Mouse (Mus musculus): ENCODE measurements around the gene Nlrp3. TPM values are rescaled to one million over a fixed set of nuclear protein-coding genes. Genes with fewer than 3 reads are reported as not detected.

The Nlrp3 gene
- 0.80 and 0.91 TPM in 2 replicates for polyA plus RNA-seq (2015; fragmentation: Nextera tagmentation; extraction: Ambion mirVana)

DNA sequence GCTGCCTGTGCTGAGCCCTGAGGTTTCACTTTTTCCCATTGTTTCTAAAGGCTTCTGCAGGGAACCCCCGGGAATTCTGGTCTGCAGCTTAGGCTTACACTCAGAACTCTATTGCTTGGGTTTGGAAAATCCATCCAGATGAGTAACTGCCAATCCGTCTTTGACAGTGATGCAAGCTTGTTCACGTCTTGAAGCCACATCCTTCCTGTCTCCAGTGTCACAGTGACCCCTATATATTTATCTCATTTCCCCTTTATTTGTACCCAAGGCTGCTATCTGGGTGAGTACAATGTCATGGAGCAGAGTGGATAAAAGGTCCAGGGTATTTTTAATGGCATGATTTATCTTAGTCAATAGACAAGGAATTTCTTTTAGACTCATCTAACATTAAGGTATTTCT lies at the start of gene Nlrp3:
Gene Nlrp3 (plus strand): TSS at position 245 of the 400 bp plus-strand sequence.
- no peaks in the 10 kb centered on the region for H3K27me3 ChIP-seq (ENCODE audit: insufficient read depth, low read length)
- no peaks in the 10 kb centered on the region for H3K36me3 ChIP-seq (replicated peaks; ENCODE audit: insufficient read depth, low read length)
- peaks cover 16% of the 10 kb centered on the region for H3K4me1 ChIP-seq (ENCODE audit: insufficient read depth)
- DNase-seq = no peak
- H3K27ac ChIP-seq (ENCODE audit: low read depth) = peak within 1 kb of the TSS; percentile 60
- WGBS (ENCODE audit: insufficient replicate concordance) = 25% methylated on average over 3 of the region's 3 CpGs
- no peak within 1 kb of the TSS for H3K4me3 ChIP-seq (ENCODE audit: low read depth, low read length)
- peak within 1 kb of the TSS; percentile 22; the same call in 1 of the 2 replicates for H3K4me2 ChIP-seq (ENCODE audit: low read depth, low read length)
- no peak for TF ChIP-seq CTCF (IDR thresholded peaks at IDR 0.05; ENCODE audit: low read depth)
- TF ChIP-seq EP300 (IDR thresholded peaks at IDR 0.05; ENCODE audit: low read depth) = 0 out of 2 replicates have a peak, but pooled peaks have one; percentile 24
- ATAC-seq = no peak
- no peak within 1 kb of the TSS for H3K9ac ChIP-seq (replicated peaks)
- H3K9me3 ChIP-seq (ENCODE audit: low read length) = no peaks in the 10 kb centered on the region

DNA sequence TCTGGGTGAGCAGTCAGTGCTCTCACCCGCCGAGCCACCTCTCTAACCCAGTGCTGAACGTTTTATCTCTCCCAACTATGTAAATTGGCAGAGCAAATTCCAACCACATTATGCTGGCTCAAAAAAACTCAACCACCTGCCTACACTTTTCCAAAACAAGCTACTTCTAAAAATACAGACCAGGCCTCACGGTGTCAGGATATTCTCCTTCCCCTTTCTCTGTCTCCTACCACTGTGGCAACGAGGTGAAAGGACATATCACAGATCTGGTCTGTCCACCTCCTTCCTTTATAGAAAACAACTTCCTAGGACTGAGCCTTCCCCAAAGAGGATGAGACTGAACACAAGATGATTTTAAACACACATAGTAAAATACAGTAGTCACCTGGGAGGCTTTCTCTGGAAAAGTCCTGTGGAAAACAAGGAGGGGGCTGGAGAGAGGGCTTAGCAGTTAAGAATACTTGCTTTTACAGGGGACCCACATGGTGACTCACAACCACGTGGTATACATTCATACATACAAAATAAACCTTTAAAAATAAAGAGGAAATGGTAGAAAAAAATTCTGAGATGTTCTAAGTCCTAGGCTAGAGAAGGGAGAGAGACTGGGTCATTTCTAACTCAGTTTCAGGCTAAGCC lies 44.6 kb upstream of the Nlrp3 start:
- ATAC-seq = no peak
- no peak overlapping the region for H3K27ac ChIP-seq (ENCODE audit: low read depth)
- no peak overlapping the region for H3K9ac ChIP-seq (replicated peaks)
- WGBS (ENCODE audit: insufficient replicate concordance) = 58% methylated on average over 6 of the region's 6 CpGs
- no peak overlapping the region for H3K4me2 ChIP-seq (ENCODE audit: low read depth, low read length)
- H3K36me3 ChIP-seq (replicated peaks; ENCODE audit: insufficient read depth, low read length) = peaks cover 86% of the 10 kb centered on the region
- no peak for DNase-seq
- no peak overlapping the region for H3K4me3 ChIP-seq (ENCODE audit: low read depth, low read length)
- no peaks in the 10 kb centered on the region for H3K9me3 ChIP-seq (ENCODE audit: low read length)
- H3K27me3 ChIP-seq (ENCODE audit: insufficient read depth, low read length) = no peaks in the 10 kb centered on the region
- no peak for TF ChIP-seq CTCF (IDR thresholded peaks at IDR 0.05; ENCODE audit: low read depth)
- no peak for TF ChIP-seq EP300 (IDR thresholded peaks at IDR 0.05; ENCODE audit: low read depth)
- no peaks in the 10 kb centered on the region for H3K4me1 ChIP-seq (ENCODE audit: insufficient read depth)

DNA sequence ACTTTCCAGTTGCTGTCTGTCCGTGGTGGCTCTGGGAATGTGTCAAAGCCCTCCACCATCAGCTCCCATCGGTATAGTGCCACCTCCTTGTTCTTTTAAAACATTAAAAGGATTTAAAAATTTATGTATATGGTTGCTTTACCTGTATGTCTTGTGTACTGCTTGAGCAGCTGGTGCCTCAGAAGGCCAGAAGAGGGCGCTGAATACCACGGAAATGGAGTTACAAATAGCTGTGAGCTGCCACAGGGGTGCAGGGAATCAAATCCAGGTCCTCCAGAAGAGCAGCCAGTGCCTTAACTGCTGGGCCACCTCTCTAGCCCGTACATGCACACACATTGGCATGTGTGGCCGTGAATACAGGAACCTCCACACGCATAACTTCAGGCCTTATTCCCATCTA lies 43.6 kb upstream of the Nlrp3 start:
- no peak for TF ChIP-seq EP300 (IDR thresholded peaks at IDR 0.05; ENCODE audit: low read depth)
- TF ChIP-seq CTCF (IDR thresholded peaks at IDR 0.05; ENCODE audit: low read depth) = peak; percentile 27
- Histone ChIP-seq H3K36me3 (replicated peaks; ENCODE audit: insufficient read depth, low read length) (peaks cover 86% of the 10 kb centered on the region), H3K4me1 (ENCODE audit: insufficient read depth) (no peaks in the 10 kb centered on the region), H3K9me3 (ENCODE audit: low read length) (no peaks in the 10 kb centered on the region), H3K27ac (ENCODE audit: low read depth) (no peak overlapping the region), H3K4me2 (ENCODE audit: low read depth, low read length) (no peak overlapping the region), H3K4me3 (ENCODE audit: low read depth, low read length) (no peak overlapping the region), H3K9ac (replicated peaks) (no peak overlapping the region), H3K27me3 (ENCODE audit: insufficient read depth, low read length) (no peaks in the 10 kb centered on the region)
- DNase-seq (no peak), ATAC-seq (no peak)
- 86% methylated on average over 7 of the region's 7 CpGs for WGBS (ENCODE audit: insufficient replicate concordance)

DNA sequence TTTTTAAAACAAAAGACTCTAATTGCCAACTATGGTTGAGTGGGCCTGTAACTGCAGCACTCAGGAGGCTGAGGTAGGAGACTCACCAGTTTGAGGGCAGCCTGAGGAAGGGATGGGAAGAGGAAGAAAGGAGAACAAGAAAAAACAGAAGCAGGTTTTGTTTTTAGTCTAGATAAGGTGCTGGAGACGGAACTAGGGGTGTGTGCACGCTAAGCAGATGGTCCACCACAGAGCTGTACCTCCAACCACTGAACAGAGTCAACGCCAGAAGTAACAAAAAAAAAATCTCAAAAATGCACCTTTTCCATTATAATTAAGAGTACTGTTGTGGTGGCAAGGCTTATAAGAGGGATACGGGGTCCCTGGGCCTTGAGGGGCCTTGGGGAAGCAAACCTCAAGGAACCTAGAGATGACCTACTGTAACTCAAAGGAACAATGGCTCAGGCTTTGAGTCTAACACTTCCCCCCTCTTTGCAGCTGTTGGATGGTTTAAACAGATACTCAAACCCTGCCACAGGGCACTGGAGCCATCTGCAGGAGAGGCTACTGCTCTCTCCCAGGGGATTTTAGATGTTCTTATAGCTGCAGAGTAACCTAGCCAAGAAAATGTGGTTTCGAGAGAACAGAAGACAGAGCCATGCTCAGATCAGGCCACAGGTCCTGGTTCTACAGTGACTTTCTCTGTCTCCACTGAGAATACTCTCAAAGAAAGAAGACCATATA lies 39.2 kb upstream of the Nlrp3 start:
- TF ChIP-seq EP300 (IDR thresholded peaks at IDR 0.05; ENCODE audit: low read depth) (no peak), CTCF (IDR thresholded peaks at IDR 0.05; ENCODE audit: low read depth) (no peak)
- H3K4me2 ChIP-seq (ENCODE audit: low read depth, low read length) = no peak overlapping the region
- no peaks in the 10 kb centered on the region for H3K27me3 ChIP-seq (ENCODE audit: insufficient read depth, low read length)
- no peak overlapping the region for H3K9ac ChIP-seq (replicated peaks)
- H3K36me3 ChIP-seq (replicated peaks; ENCODE audit: insufficient read depth, low read length) = peaks cover 64% of the 10 kb centered on the region
- DNase-seq (no peak), ATAC-seq (no peak)
- H3K27ac ChIP-seq (ENCODE audit: low read depth) = peak overlapping the region; percentile 62
- H3K9me3 ChIP-seq (ENCODE audit: low read length) = no peaks in the 10 kb centered on the region
- peaks cover 15% of the 10 kb centered on the region for H3K4me1 ChIP-seq (ENCODE audit: insufficient read depth)
- no peak overlapping the region for H3K4me3 ChIP-seq (ENCODE audit: low read depth, low read length)
- 53% methylated on average over 5 of the region's 5 CpGs for WGBS (ENCODE audit: insufficient replicate concordance)

DNA sequence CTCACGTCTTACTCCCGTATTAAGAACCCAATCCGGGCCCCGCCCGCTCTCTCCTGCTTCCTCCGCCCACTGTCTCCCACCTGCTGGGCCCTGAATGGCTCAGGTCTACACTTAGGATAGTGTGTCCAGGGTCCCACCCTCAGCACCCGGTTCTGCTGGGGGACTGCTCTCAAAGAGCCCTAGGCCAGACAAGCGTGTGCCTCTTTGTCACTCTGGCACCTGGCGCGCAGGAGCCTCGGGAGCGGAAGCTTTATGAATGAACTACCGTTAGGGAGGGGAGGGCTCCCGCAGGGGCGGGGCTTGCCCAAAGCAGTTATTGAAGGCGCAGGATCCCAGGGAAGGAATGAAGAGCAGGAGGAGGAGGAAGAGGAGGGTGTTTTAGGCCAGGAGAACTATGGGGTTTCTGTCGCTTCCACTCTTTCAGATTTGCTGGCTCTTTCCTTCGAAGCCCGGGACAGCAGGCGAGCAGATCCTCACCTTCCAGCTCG lies 36.0 kb upstream of the Nlrp3 start:
- no peaks in the 10 kb centered on the region for H3K9me3 ChIP-seq (ENCODE audit: low read length)
- peak overlapping the region; percentile 77 for H3K4me3 ChIP-seq (ENCODE audit: low read depth, low read length)
- TF ChIP-seq EP300 (IDR thresholded peaks at IDR 0.05; ENCODE audit: low read depth) (no peak), CTCF (IDR thresholded peaks at IDR 0.05; ENCODE audit: low read depth) (no peak)
- peaks cover 16% of the 10 kb centered on the region for H3K4me1 ChIP-seq (ENCODE audit: insufficient read depth)
- H3K4me2 ChIP-seq (ENCODE audit: low read depth, low read length) = peak overlapping the region; percentile 89
- H3K27me3 ChIP-seq (ENCODE audit: insufficient read depth, low read length) = no peaks in the 10 kb centered on the region
- under 1% methylated on average over 21 of the region's 21 CpGs for WGBS (ENCODE audit: insufficient replicate concordance)
- H3K9ac ChIP-seq (replicated peaks) = peak overlapping the region; percentile 90
- DNase-seq (peak; percentile 70), ATAC-seq (peak; percentile 26; the same call in 1 of the 2 replicates)
- H3K36me3 ChIP-seq (replicated peaks; ENCODE audit: insufficient read depth, low read length) = peaks cover 32% of the 10 kb centered on the region
- peak overlapping the region; percentile 90 for H3K27ac ChIP-seq (ENCODE audit: low read depth)

Data from liver, postnatal 0 days (tissue).